Mouse (Mus musculus) forebrain, embryonic 11.5 days (tissue): ENCODE results near the gene Nt5c1a. TPM values are rescaled to one million over a fixed set of nuclear protein-coding genes. Genes with fewer than 3 reads are reported as not detected.

Source experiments
- ATAC-seq: fragments of 200-750 bp; cut with Nextera tagmentation; replicated peaks from 2 replicates; pipeline ENCODE4 v1.8.0; 2017; ENCODE audit warnings: moderate TSS enrichment; ENCODE audit not compliant: low FRiP score
- DNase-seq: peaks from one replicate; pipeline ENCODE4 v3.0.0-alpha.2; 2017; ENCODE audit warnings: low spot score
- H3K27ac ChIP-seq: fragments of 300-500 bp; sonication (generic); 2 replicates; pipeline ENCODE4 v1.5.1; 2014; ENCODE audit warnings: low read depth, low read length
- H3K27me3 ChIP-seq: fragments of 300-500 bp; sonication (generic); 2 replicates; pipeline ENCODE4 v1.6.1; 2014; ENCODE audit warnings: mild to moderate bottlenecking, low read length, mixed read lengths; ENCODE audit not compliant: control insufficient read depth, insufficient read depth
- H3K36me3 ChIP-seq: fragments of 300-500 bp; sonication (generic); 2 replicates; pipeline ENCODE4 v1.6.1; 2014; ENCODE audit warnings: mild to moderate bottlenecking, low read length, moderate library complexity, mixed read lengths; ENCODE audit not compliant: control insufficient read depth, insufficient read depth
- H3K4me1 ChIP-seq: fragments of 300-500 bp; sonication (generic); replicated peaks from 2 replicates; pipeline ENCODE4 v1.6.1; 2014; ENCODE audit warnings: low read length, mixed read lengths; ENCODE audit not compliant: control insufficient read depth, insufficient read depth
- H3K4me2 ChIP-seq: fragments of 300-500 bp; sonication (generic); 2 replicates; pipeline ENCODE4 v1.6.1; 2014; ENCODE audit warnings: low read depth, mild to moderate bottlenecking, low read length, moderate library complexity, mixed read lengths; ENCODE audit not compliant: severe bottlenecking
- H3K4me3 ChIP-seq: fragments of 300-500 bp; sonication (generic); 2 replicates; pipeline ENCODE4 v1.5.1; 2014; ENCODE audit warnings: low read depth, low read length
- H3K9ac ChIP-seq: fragments of 300-500 bp; sonication (generic); 2 replicates; pipeline ENCODE4 v1.6.1; 2014; ENCODE audit warnings: low read length
- H3K9me3 ChIP-seq: fragments of 300-500 bp; sonication (generic); 2 replicates; pipeline ENCODE4 v1.6.1; 2016; ENCODE audit warnings: low read length, mixed read lengths; ENCODE audit not compliant: control insufficient read depth
- WGBS: fragments of 180-500 bp; shearing (Covaris S2); extraction: QIAGEN DNeasy Blood & Tissue Kit; methylation state at CpG from one replicate; pipeline ENCODE4 v1.1.7; 2014; 5-methylcytosine and 5-hydroxymethylcytosine counted together
- polyA plus RNA-seq: library from polyadenylated mRNA; unstranded; fragments of >200 nt; fragmentation: Nextera tagmentation; extraction: Ambion mirVana; gene quantifications from 2 replicates; pipeline ENCODE4 v1.2.1, GENCODE M21; 2014

The Nt5c1a gene
- polyA plus RNA-seq, 1 experiment from 2014 or later = not detected

- Histone ChIP-seq H3K36me3 (no peaks in the 10 kb centered on the region), H3K4me1 (no peaks in the 10 kb centered on the region), H3K9ac (no peak overlapping the region), H3K4me2 (peak overlapping the region; percentile 31), H3K9me3 (no peaks in the 10 kb centered on the region), H3K27ac (no peak overlapping the region), H3K27me3 (no peaks in the 10 kb centered on the region), H3K4me3 (no peak overlapping the region)
- ATAC-seq (0 out of 2 replicates have a peak, but pooled peaks have one; percentile 39), DNase-seq (peak; percentile 53)
- 15% methylated on average over 15 of the region's 15 CpGs for WGBS
Observed at GRCm38 (mm10) chr4:123162305-123162917, 38.9 kb upstream of the Nt5c1a start.

- Histone ChIP-seq H3K4me3 (no peak overlapping the region), H3K27ac (no peak overlapping the region), H3K9me3 (no peaks in the 10 kb centered on the region), H3K27me3 (no peaks in the 10 kb centered on the region), H3K36me3 (no peaks in the 10 kb centered on the region), H3K9ac (no peak overlapping the region), H3K4me2 (no peak overlapping the region), H3K4me1 (no peaks in the 10 kb centered on the region)
- ATAC-seq = no peak
- DNase-seq = no peak
- 90% methylated on average over 15 of the region's 15 CpGs for WGBS
Observed at GRCm38 (mm10) chr4:123164157-123164556, 37.1 kb upstream of the Nt5c1a start.

GRCm38 (mm10) chr4:123171811-123172210 is 29.5 kb upstream of the Nt5c1a start:
- H3K36me3 ChIP-seq = no peaks in the 10 kb centered on the region
- no peak overlapping the region for H3K4me2 ChIP-seq
- ATAC-seq (no peak), DNase-seq (no peak)
- no peak overlapping the region for H3K27ac ChIP-seq
- H3K9ac ChIP-seq = no peak overlapping the region
- H3K4me1 ChIP-seq = no peaks in the 10 kb centered on the region
- H3K4me3 ChIP-seq = no peak overlapping the region
- no peaks in the 10 kb centered on the region for H3K9me3 ChIP-seq
- no peaks in the 10 kb centered on the region for H3K27me3 ChIP-seq

- WGBS = under 1% methylated on average over 44 of the region's 44 CpGs
- Histone ChIP-seq H3K4me3 (peak within 1 kb of the TSS; percentile 43), H3K9ac (peak within 1 kb of the TSS; percentile 39), H3K4me2 (peak within 1 kb of the TSS; percentile 78), H3K27me3 (peaks cover 37% of the 10 kb centered on the region), H3K36me3 (no peaks in the 10 kb centered on the region), H3K4me1 (peaks cover 7% of the 10 kb centered on the region), H3K9me3 (no peaks in the 10 kb centered on the region), H3K27ac (no peak within 1 kb of the TSS)
- DNase-seq (peak; percentile 67), ATAC-seq (peak; percentile 45)
Observed at GRCm38 (mm10) chr4:123182328-123183238, 18.7 kb upstream of the Nt5c1a start, which contains the start of gene Hpcal4. Hpcal4 (plus strand) TSS chr4:123183227.

- H3K4me3 ChIP-seq = peak overlapping the region; percentile 43
- peaks cover 35% of the 10 kb centered on the region for H3K27me3 ChIP-seq
- no peaks in the 10 kb centered on the region for H3K9me3 ChIP-seq
- H3K4me2 ChIP-seq = peak overlapping the region; percentile 78
- H3K27ac ChIP-seq = no peak overlapping the region
- peak; percentile 93 for ATAC-seq
- DNase-seq = peak; percentile 89
- WGBS = 12% methylated on average over 44 of the region's 44 CpGs
- no peaks in the 10 kb centered on the region for H3K36me3 ChIP-seq
- H3K9ac ChIP-seq = peak overlapping the region; percentile 39
- peaks cover 7% of the 10 kb centered on the region for H3K4me1 ChIP-seq
Observed at GRCm38 (mm10) chr4:123183239-123184056, 17.9 kb upstream of the Nt5c1a start.

GRCm38 (mm10) chr4:123184816-123185215 is 16.5 kb upstream of the Nt5c1a start:
- Histone ChIP-seq H3K27me3 (peaks cover 35% of the 10 kb centered on the region), H3K36me3 (no peaks in the 10 kb centered on the region), H3K9ac (no peak overlapping the region), H3K27ac (no peak overlapping the region), H3K4me2 (no peak overlapping the region), H3K4me1 (peaks cover 7% of the 10 kb centered on the region), H3K4me3 (no peak overlapping the region), H3K9me3 (no peaks in the 10 kb centered on the region)
- WGBS = 43% methylated on average over 3 of the region's 3 CpGs
- no peak for ATAC-seq
- no peak for DNase-seq

GRCm38 (mm10) chr4:123192336-123192735 is 9.0 kb upstream of the Nt5c1a start:
- WGBS = 91% methylated on average over 11 of the region's 11 CpGs
- Histone ChIP-seq H3K4me3 (no peak overlapping the region), H3K9ac (no peak overlapping the region), H3K4me1 (no peaks in the 10 kb centered on the region), H3K9me3 (no peaks in the 10 kb centered on the region), H3K4me2 (no peak overlapping the region), H3K27ac (no peak overlapping the region), H3K27me3 (no peaks in the 10 kb centered on the region), H3K36me3 (no peaks in the 10 kb centered on the region)
- DNase-seq (no peak), ATAC-seq (no peak)

- Histone ChIP-seq H3K27ac (no peak overlapping the region), H3K4me1 (no peaks in the 10 kb centered on the region), H3K9ac (no peak overlapping the region), H3K4me3 (no peak overlapping the region), H3K36me3 (no peaks in the 10 kb centered on the region), H3K9me3 (no peaks in the 10 kb centered on the region), H3K27me3 (no peaks in the 10 kb centered on the region), H3K4me2 (no peak overlapping the region)
- DNase-seq (no peak), ATAC-seq (no peak)
- WGBS = 89% methylated on average over 11 of the region's 11 CpGs
Observed at GRCm38 (mm10) chr4:123193791-123194190, 7.5 kb upstream of the Nt5c1a start.
